Mouse (Mus musculus) embryonic facial prominence, embryonic 10.5 days (tissue): ENCODE measurements around the gene Map2k5. TPM values are rescaled to one million over a fixed set of nuclear protein-coding genes. Genes with fewer than 3 reads are reported as not detected.

Source experiments
- DNase-seq: peaks from one replicate; pipeline ENCODE4 v3.0.0-alpha.2; 2017; ENCODE audit warnings: low spot score
- H3K27ac ChIP-seq: fragments of 300-500 bp; sonication (generic); replicated peaks from 2 replicates; pipeline ENCODE4 v1.5.1; 2016; ENCODE audit warnings: mild to moderate bottlenecking
- H3K27me3 ChIP-seq: fragments of 300-500 bp; sonication (generic); replicated peaks from 2 replicates; pipeline ENCODE4 v1.6.1; 2016; ENCODE audit warnings: low read depth, mild to moderate bottlenecking; ENCODE audit not compliant: poor library complexity, severe bottlenecking
- H3K36me3 ChIP-seq: fragments of 300-500 bp; sonication (generic); replicated peaks from 2 replicates; pipeline ENCODE4 v1.6.1; 2016; ENCODE audit warnings: mild to moderate bottlenecking, moderate library complexity
- H3K4me1 ChIP-seq: fragments of 300-500 bp; sonication (generic); 2 replicates; pipeline ENCODE4 v1.6.1; 2016
- H3K4me3 ChIP-seq: fragments of 300-500 bp; sonication (generic); 2 replicates; pipeline ENCODE4 v1.5.1; 2016; ENCODE audit warnings: mild to moderate bottlenecking, moderate library complexity
- H3K9me3 ChIP-seq: fragments of 300-500 bp; sonication (generic); 2 replicates; pipeline ENCODE4 v1.6.1; 2016; ENCODE audit warnings: mild to moderate bottlenecking
- WGBS: fragments of 180-500 bp; shearing (Covaris S2); methylation state at CpG from one replicate; pipeline ENCODE4 v1.1.7; 2016; 5-methylcytosine and 5-hydroxymethylcytosine counted together
- polyA plus RNA-seq: library from polyadenylated mRNA; unstranded; fragments of >200 nt; fragmentation: Nextera tagmentation; extraction: Ambion mirVana; gene quantifications from 2 replicates; pipeline ENCODE4 v1.2.1, GENCODE M21; 2016

Map2k5 gene
- polyA plus RNA-seq, 1 experiment from 2014 or later = 37.7 TPM

- 0 out of 2 replicates have a peak overlapping the region, but pooled peaks have one; percentile 6 for H3K4me3 ChIP-seq
- WGBS = 1% methylated on average over 6 of the region's 6 CpGs
- no peaks in the 10 kb centered on the region for H3K9me3 ChIP-seq
- peak; percentile 43 for DNase-seq
- no peaks in the 10 kb centered on the region for H3K36me3 ChIP-seq
- peaks cover 93% of the 10 kb centered on the region for H3K27me3 ChIP-seq
- no peak overlapping the region for H3K27ac ChIP-seq
- peaks cover 65% of the 10 kb centered on the region for H3K4me1 ChIP-seq
Observed at GRCm38 (mm10) chr9:63137615-63137915, 240.1 kb downstream of the Map2k5 start.

- Histone ChIP-seq H3K4me3 (0 out of 2 replicates have a peak overlapping the region, but pooled peaks have one; percentile 6), H3K4me1 (peaks cover 62% of the 10 kb centered on the region)
Observed at GRCm38 (mm10) chr9:63136756-63137614, 240.7 kb downstream of the Map2k5 start.

GRCm38 (mm10) chr9:63136241-63136640, 241.5 kb downstream of the Map2k5 start:
- DNase-seq = no peak
- Histone ChIP-seq H3K36me3 (no peaks in the 10 kb centered on the region), H3K4me3 (no peak overlapping the region), H3K27ac (no peak overlapping the region), H3K4me1 (peaks cover 64% of the 10 kb centered on the region), H3K27me3 (peaks cover 89% of the 10 kb centered on the region), H3K9me3 (no peaks in the 10 kb centered on the region)
- 6% methylated on average over 8 of the region's 8 CpGs for WGBS

More at GRCm38 (mm10) chr9:63136756-63137614, 240.7 kb downstream of the Map2k5 start:
- H3K27me3 ChIP-seq = peaks cover 89% of the 10 kb centered on the region
- DNase-seq = peak; percentile 52
- no peak overlapping the region for H3K27ac ChIP-seq
- H3K9me3 ChIP-seq = no peaks in the 10 kb centered on the region
- 1% methylated on average over 19 of the region's 19 CpGs for WGBS
- no peaks in the 10 kb centered on the region for H3K36me3 ChIP-seq

GRCm38 (mm10) chr9:63135801-63136200, 241.9 kb downstream of the Map2k5 start:
- under 1% methylated on average over 16 of the region's 16 CpGs for WGBS
- peak; percentile 66 for DNase-seq
- Histone ChIP-seq H3K27me3 (peaks cover 89% of the 10 kb centered on the region), H3K27ac (no peak overlapping the region), H3K4me1 (peaks cover 66% of the 10 kb centered on the region), H3K36me3 (no peaks in the 10 kb centered on the region), H3K4me3 (peak overlapping the region; percentile 42; the same call in 1 of the 2 replicates), H3K9me3 (no peaks in the 10 kb centered on the region)

- Histone ChIP-seq H3K27ac (no peak overlapping the region), H3K9me3 (no peaks in the 10 kb centered on the region), H3K4me3 (peak overlapping the region; percentile 42; the same call in 1 of the 2 replicates), H3K4me1 (peaks cover 66% of the 10 kb centered on the region), H3K36me3 (no peaks in the 10 kb centered on the region), H3K27me3 (peaks cover 89% of the 10 kb centered on the region)
- DNase-seq = no peak
- WGBS = 4% methylated on average over 11 of the region's 11 CpGs
Observed at GRCm38 (mm10) chr9:63135356-63135755, 242.3 kb downstream of the Map2k5 start.

- H3K4me3 ChIP-seq = peak overlapping the region; percentile 71
- H3K4me1 ChIP-seq = peaks cover 58% of the 10 kb centered on the region
- H3K27me3 ChIP-seq = peaks cover 80% of the 10 kb centered on the region
- H3K27ac ChIP-seq = no peak overlapping the region
- DNase-seq = no peak
- no peaks in the 10 kb centered on the region for H3K36me3 ChIP-seq
- H3K9me3 ChIP-seq = no peaks in the 10 kb centered on the region
- WGBS = 13% methylated on average over 6 of the region's 6 CpGs
Observed at GRCm38 (mm10) chr9:63133659-63134058, 244.0 kb downstream of the Map2k5 start.

GRCm38 (mm10) chr9:63132673-63133601, 244.8 kb downstream of the Map2k5 start:
- peak overlapping the region; percentile 83 for H3K27ac ChIP-seq

GRCm38 (mm10) chr9:63131957-63132602, 245.6 kb downstream of the Map2k5 start:
- peak overlapping the region; percentile 83 for H3K27ac ChIP-seq
- no peaks in the 10 kb centered on the region for H3K36me3 ChIP-seq
- peaks cover 64% of the 10 kb centered on the region for H3K27me3 ChIP-seq

More at GRCm38 (mm10) chr9:63132673-63133601, 244.8 kb downstream of the Map2k5 start:
- Histone ChIP-seq H3K4me3 (peak overlapping the region; percentile 71), H3K9me3 (no peaks in the 10 kb centered on the region), H3K36me3 (no peaks in the 10 kb centered on the region), H3K27me3 (peaks cover 73% of the 10 kb centered on the region), H3K4me1 (peaks cover 52% of the 10 kb centered on the region)
- DNase-seq = peak; percentile 96
- WGBS = 1% methylated on average over 48 of the region's 48 CpGs

DNA sequence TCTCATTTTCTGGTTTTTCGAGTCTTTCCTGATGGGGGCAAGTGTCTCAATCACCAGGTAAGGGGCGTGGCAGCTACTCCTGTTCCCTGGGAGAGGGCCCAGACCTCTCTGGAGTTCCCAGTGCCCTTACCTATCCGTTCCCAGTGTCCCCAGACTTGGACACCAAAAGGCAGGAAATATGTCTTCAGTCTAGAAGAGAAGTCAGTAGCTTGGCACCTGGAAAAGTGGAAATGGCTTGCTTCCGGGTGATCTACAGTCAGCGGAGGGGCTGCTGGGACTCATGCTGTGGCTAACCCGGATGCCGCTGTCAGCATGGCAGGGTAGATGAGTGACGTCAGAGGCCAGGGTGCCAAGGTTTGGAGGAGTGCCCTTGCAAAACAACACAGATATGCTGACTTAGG, 248.1 kb downstream of the Map2k5 start:
- WGBS = 80% methylated on average over 8 of the region's 8 CpGs
- DNase-seq = no peak
- no peaks in the 10 kb centered on the region for H3K9me3 ChIP-seq
- no peak overlapping the region for H3K4me3 ChIP-seq
- no peak overlapping the region for H3K27ac ChIP-seq
- peaks cover 55% of the 10 kb centered on the region for H3K27me3 ChIP-seq
- no peaks in the 10 kb centered on the region for H3K36me3 ChIP-seq
- peaks cover 23% of the 10 kb centered on the region for H3K4me1 ChIP-seq

More at GRCm38 (mm10) chr9:63131957-63132602, 245.6 kb downstream of the Map2k5 start:
- H3K4me3 ChIP-seq = peak overlapping the region; percentile 71
- DNase-seq = peak; percentile 73
- under 1% methylated on average over 28 of the region's 28 CpGs for WGBS
- peaks cover 44% of the 10 kb centered on the region for H3K4me1 ChIP-seq
- no peaks in the 10 kb centered on the region for H3K9me3 ChIP-seq

GRCm38 (mm10) chr9:63124512-63124911, 253.2 kb downstream of the Map2k5 start:
- peaks cover 16% of the 10 kb centered on the region; the same call in 1 of the 2 replicates for H3K27me3 ChIP-seq
- 47% methylated on average over 9 of the region's 9 CpGs for WGBS
- DNase-seq = no peak
- no peak overlapping the region for H3K27ac ChIP-seq
- H3K4me1 ChIP-seq = peaks cover 9% of the 10 kb centered on the region
- no peaks in the 10 kb centered on the region for H3K9me3 ChIP-seq
- no peak overlapping the region for H3K4me3 ChIP-seq
- no peaks in the 10 kb centered on the region for H3K36me3 ChIP-seq

- Histone ChIP-seq H3K27me3 (peaks cover 16% of the 10 kb centered on the region; the same call in 1 of the 2 replicates), H3K9me3 (no peaks in the 10 kb centered on the region), H3K27ac (peak overlapping the region; percentile 70), H3K4me1 (peaks cover 9% of the 10 kb centered on the region), H3K4me3 (peak overlapping the region; percentile 58), H3K36me3 (no peaks in the 10 kb centered on the region)
- DNase-seq = peak; percentile 93
- WGBS = 7% methylated on average over 30 of the region's 30 CpGs
Observed at GRCm38 (mm10) chr9:63123451-63124438, 254.0 kb downstream of the Map2k5 start.
